Mouse (Mus musculus) stomach, postnatal 0 days (tissue): ENCODE results near the gene Gpr171.

Experiments
- CTCF ChIP-seq: IDR thresholded peaks from 2 replicates; pipeline ENCODE4 v1.5.1; 2016; ENCODE audit warnings: antibody characterized with exemption, low read depth, mild to moderate bottlenecking, moderate library complexity
- EP300 ChIP-seq: optimal IDR thresholded peaks from 2 replicates; pipeline ENCODE3; 2016; ENCODE audit warnings: antibody characterized with exemption

DNA sequence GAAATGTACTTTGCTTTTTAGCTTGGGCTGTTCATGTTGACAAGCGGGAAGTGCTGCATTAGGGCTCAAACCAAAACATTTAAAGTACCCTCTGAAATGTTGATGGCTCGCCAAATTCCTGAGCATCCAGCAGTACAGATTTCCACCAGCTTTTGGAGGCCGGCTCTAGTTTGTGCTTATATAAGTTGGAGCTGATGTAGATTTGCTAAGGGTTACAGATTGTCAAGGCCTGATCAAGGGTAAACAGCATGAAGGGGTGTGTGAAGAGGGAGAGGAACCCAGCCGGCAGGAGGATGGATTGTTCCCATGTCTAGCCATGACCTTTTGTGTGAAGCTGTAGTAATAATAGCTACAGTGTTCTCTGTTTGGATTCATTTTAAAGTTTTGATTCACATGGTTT lies 29.5 kb upstream of the Gpr171 start:
- no peak for TF ChIP-seq CTCF
- TF ChIP-seq EP300: no peak
